Mouse (Mus musculus) liver, postnatal 0 days (tissue): Measurements from ENCODE around the gene Ddx54.

Source experiments
- CTCF ChIP-seq: sonication (generic); IDR thresholded peaks from 2 replicates; pipeline ENCODE4 v1.5.1; 2016; ENCODE audit warnings: antibody characterized with exemption, low read depth
- EP300 ChIP-seq: IDR thresholded peaks from 2 replicates; pipeline ENCODE4 v1.6.1; 2016; ENCODE audit warnings: antibody characterized with exemption, low read depth, mild to moderate bottlenecking

- no peak for TF ChIP-seq EP300
- peak; percentile 88 for TF ChIP-seq CTCF
These were observed 11.4 kb upstream of the Ddx54 start for GRCm38 (mm10) chr5:120600946-120601668.
